Mouse (Mus musculus): ENCODE data around the gene Sh2b3. TPM values are rescaled to one million over a fixed set of nuclear protein-coding genes. Genes with fewer than 3 reads are reported as not detected.
A peak's percentile ranks its signal among the peaks of the same experiment; 100 is the strongest.

Gene Sh2b3
- polyA plus RNA-seq, 1 experiment from 2014 or later = 6.9 TPM

DNA sequence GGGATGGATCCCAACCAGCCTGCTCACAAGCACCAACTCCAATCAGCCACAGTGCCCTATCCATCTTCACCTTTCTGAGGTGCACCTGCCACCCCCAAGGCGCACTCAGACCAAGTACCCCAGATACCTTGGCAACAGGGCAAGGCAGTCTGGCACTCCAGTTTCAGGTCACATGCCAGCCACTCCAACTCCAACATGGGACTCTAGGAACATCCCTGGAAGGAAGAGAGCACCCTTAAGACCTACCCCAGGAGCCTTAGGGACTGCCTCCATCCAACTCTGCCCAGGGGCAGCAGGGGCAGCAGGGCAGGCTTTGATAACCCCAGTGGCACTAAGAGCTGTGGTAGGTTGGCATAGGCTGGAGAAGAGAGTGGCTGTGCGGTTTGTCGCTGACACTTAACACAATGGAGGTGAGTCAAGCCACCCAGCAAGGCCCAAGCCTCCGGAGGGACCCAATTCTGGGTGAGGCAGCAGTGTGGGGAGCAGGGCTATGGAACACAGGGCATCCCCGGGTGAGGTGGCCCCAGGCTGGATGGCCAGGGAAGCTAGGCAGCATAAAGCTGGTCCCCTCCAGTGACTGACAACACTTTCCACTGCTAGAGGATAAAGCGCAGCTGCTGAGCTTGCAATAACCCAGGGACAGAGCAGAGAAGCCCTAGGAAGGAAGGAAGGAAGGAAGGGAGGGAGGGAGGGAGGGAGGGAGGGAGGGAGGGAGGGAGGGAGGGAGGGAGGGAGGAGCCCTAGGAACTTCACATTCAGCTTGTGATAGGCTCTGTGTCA, 4.9 kb downstream of the Sh2b3 start:
- Histone ChIP-seq H3K4me1 (replicated peaks) (peaks cover 71% of the 10 kb centered on the region), H3K9ac (no peak overlapping the region), H3K36me3 (no peaks in the 10 kb centered on the region), H3K27ac (replicated peaks) (no peak overlapping the region), H3K27me3 (peaks cover 42% of the 10 kb centered on the region), H3K9me3 (no peaks in the 10 kb centered on the region), H3K4me2 (no peak overlapping the region), H3K4me3 (no peak overlapping the region)
- 80% methylated on average over 6 of the region's 6 CpGs for WGBS
- ATAC-seq (ENCODE audit: low read depth) = no peak

- Histone ChIP-seq H3K4me3 (no peak overlapping the region), H3K9me3 (no peaks in the 10 kb centered on the region), H3K4me2 (no peak overlapping the region), H3K27ac (replicated peaks) (no peak overlapping the region), H3K27me3 (peaks cover 41% of the 10 kb centered on the region), H3K36me3 (0 out of 2 replicates have a peak, but pooled peaks cover 3% of the 10 kb centered on the region), H3K9ac (no peak overlapping the region), H3K4me1 (replicated peaks) (peaks cover 63% of the 10 kb centered on the region)
- ATAC-seq (ENCODE audit: low read depth) = no peak
- 86% methylated on average over 6 of the region's 6 CpGs for WGBS
Observed at GRCm38 (mm10) chr5:121831002-121831601, 6.3 kb downstream of the Sh2b3 start.

GRCm38 (mm10) chr5:121828491-121829432, 8.7 kb downstream of the Sh2b3 start:
- H3K4me2 ChIP-seq = peak overlapping the region; percentile 83
- H3K27me3 ChIP-seq = peaks cover 30% of the 10 kb centered on the region
- WGBS = 4% methylated on average over 81 of the region's 82 CpGs
- H3K9ac ChIP-seq = peak overlapping the region; percentile 69
- H3K4me3 ChIP-seq = peak overlapping the region; percentile 44
- H3K36me3 ChIP-seq = 0 out of 2 replicates have a peak, but pooled peaks cover 3% of the 10 kb centered on the region
- H3K9me3 ChIP-seq = no peaks in the 10 kb centered on the region
- peak overlapping the region; percentile 18; the same call in 1 of the 2 replicates for H3K27ac ChIP-seq (replicated peaks)
- peaks cover 45% of the 10 kb centered on the region for H3K4me1 ChIP-seq (replicated peaks)
- ATAC-seq (ENCODE audit: low read depth) = peak; percentile 54

GRCm38 (mm10) chr5:121827876-121828275, 9.6 kb downstream of the Sh2b3 start:
- no peak for ATAC-seq (ENCODE audit: low read depth)
- Histone ChIP-seq H3K27ac (replicated peaks) (no peak overlapping the region), H3K4me2 (peak overlapping the region; percentile 83), H3K4me3 (no peak overlapping the region), H3K9ac (no peak overlapping the region), H3K4me1 (replicated peaks) (peaks cover 41% of the 10 kb centered on the region), H3K9me3 (no peaks in the 10 kb centered on the region), H3K27me3 (peaks cover 30% of the 10 kb centered on the region), H3K36me3 (0 out of 2 replicates have a peak, but pooled peaks cover 3% of the 10 kb centered on the region)
- 72% methylated on average over 4 of the region's 4 CpGs for WGBS

GRCm38 (mm10) chr5:121825606-121826005, 11.8 kb downstream of the Sh2b3 start:
- no peak for ATAC-seq (ENCODE audit: low read depth)
- peaks cover 23% of the 10 kb centered on the region for H3K27me3 ChIP-seq
- peaks cover 52% of the 10 kb centered on the region for H3K4me1 ChIP-seq (replicated peaks)
- H3K9ac ChIP-seq = no peak overlapping the region
- no peak overlapping the region for H3K27ac ChIP-seq (replicated peaks)
- H3K4me2 ChIP-seq = no peak overlapping the region
- WGBS = 95% methylated on average over 3 of the region's 3 CpGs
- no peak overlapping the region for H3K4me3 ChIP-seq
- H3K36me3 ChIP-seq = peaks cover 9% of the 10 kb centered on the region; the same call in 1 of the 2 replicates
- no peaks in the 10 kb centered on the region for H3K9me3 ChIP-seq

DNA sequence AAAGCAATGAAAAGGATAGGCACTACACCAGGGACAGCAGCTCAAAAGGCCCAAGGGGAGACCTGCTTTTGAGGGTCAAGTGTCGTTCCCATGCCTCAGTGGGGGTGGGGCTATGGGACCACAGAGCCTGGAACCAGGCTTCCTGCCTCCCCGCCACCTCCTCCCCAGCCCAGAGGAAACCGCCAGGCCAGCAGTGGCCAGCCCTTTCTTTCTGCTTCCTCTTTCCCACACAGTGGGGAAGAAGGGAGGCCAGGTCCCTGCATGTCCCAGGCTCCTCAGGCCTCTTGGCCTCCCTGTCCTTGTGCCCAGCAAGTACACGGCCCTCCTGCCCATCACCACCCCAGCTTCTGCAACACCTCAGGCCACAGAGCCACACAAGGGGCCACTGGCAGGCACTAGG, 13.3 kb downstream of the Sh2b3 start:
- Histone ChIP-seq H3K4me3 (no peak overlapping the region), H3K36me3 (peaks cover 23% of the 10 kb centered on the region), H3K9me3 (no peaks in the 10 kb centered on the region), H3K4me2 (no peak overlapping the region), H3K9ac (no peak overlapping the region), H3K4me1 (replicated peaks) (peaks cover 45% of the 10 kb centered on the region), H3K27ac (replicated peaks) (peak overlapping the region; percentile 46; the same call in 1 of the 2 replicates), H3K27me3 (peaks cover 11% of the 10 kb centered on the region; the same call in 1 of the 2 replicates)
- ATAC-seq (ENCODE audit: low read depth) = no peak
- WGBS = 73% methylated on average over 4 of the region's 4 CpGs

GRCm38 (mm10) chr5:121823668-121824067, 13.8 kb downstream of the Sh2b3 start:
- H3K4me3 ChIP-seq = no peak overlapping the region
- H3K27me3 ChIP-seq = peaks cover 11% of the 10 kb centered on the region; the same call in 1 of the 2 replicates
- WGBS = 96% methylated on average over 1 of the region's 1 CpGs
- H3K27ac ChIP-seq (replicated peaks) = no peak overlapping the region; the same call in 1 of the 2 replicates
- H3K36me3 ChIP-seq = peaks cover 27% of the 10 kb centered on the region
- no peaks in the 10 kb centered on the region for H3K9me3 ChIP-seq
- no peak for ATAC-seq (ENCODE audit: low read depth)
- no peak overlapping the region for H3K9ac ChIP-seq
- peaks cover 41% of the 10 kb centered on the region for H3K4me1 ChIP-seq (replicated peaks)
- no peak overlapping the region for H3K4me2 ChIP-seq

DNA sequence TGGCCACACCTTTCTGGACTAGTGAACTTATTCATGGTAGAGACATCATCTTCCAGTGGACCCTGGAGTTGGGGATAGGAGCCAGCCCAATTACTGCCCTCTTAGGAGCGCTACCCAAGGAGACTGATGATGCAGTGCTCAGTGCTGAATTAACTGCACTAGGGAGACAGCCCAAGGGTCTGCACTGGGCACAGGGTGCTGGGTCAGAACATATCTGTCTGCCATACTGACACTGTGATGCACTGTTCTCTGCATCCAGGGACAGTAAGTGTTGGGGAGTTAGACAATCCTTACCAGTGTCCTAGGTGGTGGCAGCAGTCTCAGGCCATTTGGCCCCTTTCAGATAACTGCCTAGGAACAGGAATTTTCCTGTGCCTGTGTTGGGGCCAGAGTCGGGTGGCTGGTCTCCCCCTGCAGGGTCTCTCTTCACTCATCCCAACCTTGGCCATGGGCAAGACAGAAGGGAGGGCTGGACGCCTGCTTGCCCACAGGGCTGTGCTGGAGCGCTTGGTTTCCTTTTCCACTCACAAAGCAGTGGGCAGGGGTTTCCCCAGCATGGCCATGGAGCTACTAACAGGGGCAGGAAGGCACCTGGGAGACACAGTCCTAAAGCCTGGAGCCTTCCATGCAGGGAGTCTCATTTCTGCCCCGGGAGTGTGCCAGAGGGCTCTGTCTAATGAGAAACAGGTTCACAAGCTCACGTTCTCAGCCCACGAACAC, 14.5 kb downstream of the Sh2b3 start:
- Histone ChIP-seq H3K4me3 (no peak overlapping the region), H3K4me1 (replicated peaks) (peaks cover 34% of the 10 kb centered on the region), H3K9me3 (no peaks in the 10 kb centered on the region), H3K36me3 (peaks cover 35% of the 10 kb centered on the region), H3K9ac (no peak overlapping the region), H3K4me2 (no peak overlapping the region), H3K27me3 (peaks cover 7% of the 10 kb centered on the region; the same call in 1 of the 2 replicates), H3K27ac (replicated peaks) (no peak overlapping the region)
- ATAC-seq (ENCODE audit: low read depth) = no peak
- WGBS = 79% methylated on average over 7 of the region's 7 CpGs

GRCm38 (mm10) chr5:121821552-121821951, 15.9 kb downstream of the Sh2b3 start:
- H3K4me3 ChIP-seq = no peak overlapping the region
- H3K9me3 ChIP-seq = no peaks in the 10 kb centered on the region
- peaks cover 49% of the 10 kb centered on the region for H3K36me3 ChIP-seq
- no peaks in the 10 kb centered on the region for H3K27me3 ChIP-seq
- H3K4me1 ChIP-seq (replicated peaks) = peaks cover 29% of the 10 kb centered on the region; the same call in 1 of the 2 replicates
- 66% methylated on average over 5 of the region's 5 CpGs for WGBS
- no peak overlapping the region for H3K4me2 ChIP-seq
- no peak overlapping the region for H3K9ac ChIP-seq
- no peak for ATAC-seq (ENCODE audit: low read depth)
- no peak overlapping the region for H3K27ac ChIP-seq (replicated peaks)

DNA sequence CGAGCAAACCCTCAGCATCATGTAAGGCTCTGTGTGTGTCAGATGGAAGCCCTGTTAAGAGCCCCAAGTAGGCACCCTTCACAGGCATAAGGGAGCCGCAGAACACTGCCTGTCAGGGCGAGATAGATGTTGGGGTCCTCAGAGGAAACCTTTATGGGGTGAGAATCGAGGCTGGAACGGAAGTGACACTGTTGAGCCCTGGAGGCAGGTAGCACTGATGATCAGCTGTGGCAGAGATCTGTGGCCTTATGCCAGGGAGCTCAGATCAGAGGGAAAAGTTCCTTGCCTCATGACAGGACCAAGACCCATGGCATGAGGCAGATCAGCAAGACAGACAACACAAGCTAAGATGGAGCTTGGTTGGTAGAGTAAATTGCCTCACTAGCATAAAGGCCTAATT, 16.3 kb downstream of the Sh2b3 start:
- Histone ChIP-seq H3K27me3 (no peaks in the 10 kb centered on the region), H3K9ac (no peak overlapping the region), H3K4me1 (replicated peaks) (peaks cover 29% of the 10 kb centered on the region; the same call in 1 of the 2 replicates), H3K4me2 (no peak overlapping the region), H3K27ac (replicated peaks) (no peak overlapping the region), H3K9me3 (no peaks in the 10 kb centered on the region), H3K4me3 (no peak overlapping the region), H3K36me3 (peaks cover 50% of the 10 kb centered on the region)
- WGBS = 86% methylated on average over 5 of the region's 5 CpGs
- no peak for ATAC-seq (ENCODE audit: low read depth)

DNA sequence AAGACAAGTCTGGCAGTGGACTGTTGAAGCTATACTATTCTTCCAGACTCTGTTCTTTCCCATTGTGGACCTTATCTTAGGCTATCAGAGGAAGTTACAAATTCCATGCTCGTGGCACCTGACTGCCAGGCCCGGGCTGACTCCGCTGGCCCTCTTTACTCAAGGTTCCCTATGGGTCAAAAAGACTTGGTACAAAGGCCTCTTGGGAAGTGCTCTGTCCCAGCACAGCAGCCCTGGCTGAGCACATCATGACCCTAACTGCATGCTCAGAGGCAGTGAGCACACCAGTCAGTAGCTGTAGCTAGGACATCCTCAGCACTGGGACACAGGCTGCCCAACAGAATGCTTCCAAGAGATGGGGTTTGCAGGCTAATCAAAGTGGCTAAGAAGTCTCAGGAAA, 16.8 kb downstream of the Sh2b3 start:
- peaks cover 55% of the 10 kb centered on the region for H3K36me3 ChIP-seq
- H3K27ac ChIP-seq (replicated peaks) = no peak overlapping the region
- H3K4me1 ChIP-seq (replicated peaks) = peaks cover 29% of the 10 kb centered on the region; the same call in 1 of the 2 replicates
- H3K4me2 ChIP-seq = no peak overlapping the region
- WGBS = 96% methylated on average over 3 of the region's 3 CpGs
- no peak overlapping the region for H3K4me3 ChIP-seq
- ATAC-seq (ENCODE audit: low read depth) = no peak
- H3K9me3 ChIP-seq = no peaks in the 10 kb centered on the region
- H3K9ac ChIP-seq = no peak overlapping the region
- no peaks in the 10 kb centered on the region for H3K27me3 ChIP-seq

All from neural tube, embryonic 13.5 days (tissue).